Mouse (Mus musculus) retina, postnatal 1 day (tissue): ENCODE measurements around the gene Kcnj9.

Experiments used
- DNase-seq: peaks from one replicate; pipeline ENCODE4 v3.0.0-alpha.2; 2012

Gene Kcnj9

GRCm38 (mm10) chr1:172286740-172287139, 42.4 kb downstream of the Kcnj9 start:
- no peak for DNase-seq

- peak; percentile 44 for DNase-seq
Observed at GRCm38 (mm10) chr1:172284221-172284620, 44.9 kb downstream of the Kcnj9 start.

- no peak for DNase-seq
Observed at GRCm38 (mm10) chr1:172283073-172283472, 46.0 kb downstream of the Kcnj9 start.

- DNase-seq, result no peak
Observed at GRCm38 (mm10) chr1:172281522-172282254, 47.4 kb downstream of the Kcnj9 start.

- DNase-seq, result no peak
Observed at GRCm38 (mm10) chr1:172279768-172280509, 49.2 kb downstream of the Kcnj9 start.

- no peak for DNase-seq
Observed at GRCm38 (mm10) chr1:172278328-172278727, 50.8 kb downstream of the Kcnj9 start.

GRCm38 (mm10) chr1:172277172-172277571, 51.9 kb downstream of the Kcnj9 start:
- no peak for DNase-seq

GRCm38 (mm10) chr1:172274547-172274946, 54.6 kb downstream of the Kcnj9 start:
- no peak for DNase-seq

GRCm38 (mm10) chr1:172274116-172274515, 55.0 kb downstream of the Kcnj9 start:
- DNase-seq, result no peak

- no peak for DNase-seq
Observed at GRCm38 (mm10) chr1:172273386-172273785, 55.7 kb downstream of the Kcnj9 start.

- DNase-seq, result no peak
Observed at GRCm38 (mm10) chr1:172271765-172272164, 57.4 kb downstream of the Kcnj9 start.

- no peak for DNase-seq
Observed at GRCm38 (mm10) chr1:172271208-172271607, 57.9 kb downstream of the Kcnj9 start.
